Mouse (Mus musculus): ENCODE measurements around the gene Rnf128. TPM values are rescaled to one million over a fixed set of nuclear protein-coding genes. Genes with fewer than 3 reads are reported as not detected.

Gene Rnf128
- total RNA-seq, 2 experiments from 2014 or later, result 11.6 to 11.7 TPM

Other genes with a start within 250 kb of the Rnf128 start
- not detected for gene Trap1a, start 229.6 kb upstream of the Rnf128 start, total RNA-seq (2021)
- 1 to 10 TPM in 1 of 2 experiments, under 1 TPM in 1; 0.66 to 1.1 TPM for gene D330045A20Rik, start 82.9 kb upstream of the Rnf128 start, total RNA-seq (2021)
- 1 to 10 TPM; 2.6 to 3.1 TPM for gene Tbc1d8b, start 121.7 kb downstream of the Rnf128 start, total RNA-seq (2021)
- not detected for gene Gm15013, start 151.2 kb downstream of the Rnf128 start, total RNA-seq (2021)
- not detected for gene Ripply1, start 219.0 kb downstream of the Rnf128 start, total RNA-seq (2021)
- under 1 TPM; 0.87 to 0.97 TPM for gene Cldn2, start 237.5 kb downstream of the Rnf128 start, total RNA-seq (2021)

All from left cerebral cortex, postnatal 14 days (tissue).